Mouse (Mus musculus): ENCODE measurements around the gene Tspyl4. TPM values are rescaled to one million over a fixed set of nuclear protein-coding genes. Genes with fewer than 3 reads are reported as not detected.

Tspyl4 gene
- polyA plus RNA-seq, 2 experiments: 7.5 to 13.8 TPM

GRCm38 (mm10) chr10:34326701-34327100 is 29.5 kb downstream of the Tspyl4 start:
- Histone ChIP-seq H3K9ac (ENCODE audit: low read depth, low read length, severe bottlenecking) (no peak overlapping the region), H3K9me3 (ENCODE audit: control insufficient read depth, low read length) (no peaks in the 10 kb centered on the region), H3K27me3 (ENCODE audit: control insufficient read depth, insufficient read depth, low read length) (no peaks in the 10 kb centered on the region), H3K4me2 (replicated peaks; ENCODE audit: low read depth, low read length, severe bottlenecking) (no peak overlapping the region), H3K27ac (replicated peaks; ENCODE audit: low read depth, low read length) (no peak overlapping the region), H3K36me3 (ENCODE audit: control insufficient read depth, insufficient read depth, low read length) (peaks cover 3% of the 10 kb centered on the region; the same call in 1 of the 2 replicates), H3K4me1 (ENCODE audit: control insufficient read depth, insufficient read depth, low read length) (no peaks in the 10 kb centered on the region), H3K4me3 (replicated peaks; ENCODE audit: low read length) (no peak overlapping the region)
- no peak for TF ChIP-seq POLR2A (IDR thresholded peaks at IDR 0.05; ENCODE audit: borderline replicate concordance, extremely low read depth, insufficient read depth, insufficient read length)
- DNase-seq (ENCODE audit: low spot score): peak; percentile 29
- WGBS: 16% methylated on average over 4 of the region's 4 CpGs
- no peak for ATAC-seq (ENCODE audit: low FRiP score, low read depth)

- Histone ChIP-seq H3K27me3 (ENCODE audit: control insufficient read depth, insufficient read depth, low read length) (no peaks in the 10 kb centered on the region), H3K27ac (replicated peaks; ENCODE audit: low read depth, low read length) (no peak overlapping the region), H3K4me2 (replicated peaks; ENCODE audit: low read depth, low read length, severe bottlenecking) (no peak overlapping the region), H3K9ac (ENCODE audit: low read depth, low read length, severe bottlenecking) (no peak overlapping the region), H3K36me3 (ENCODE audit: control insufficient read depth, insufficient read depth, low read length) (no peaks in the 10 kb centered on the region; the same call in 1 of the 2 replicates), H3K9me3 (ENCODE audit: control insufficient read depth, low read length) (no peaks in the 10 kb centered on the region), H3K4me3 (replicated peaks; ENCODE audit: low read length) (no peak overlapping the region), H3K4me1 (ENCODE audit: control insufficient read depth, insufficient read depth, low read length) (no peaks in the 10 kb centered on the region)
- ATAC-seq (ENCODE audit: low FRiP score, low read depth) (no peak), DNase-seq (ENCODE audit: low spot score) (no peak)
- no peak for TF ChIP-seq POLR2A (IDR thresholded peaks at IDR 0.05; ENCODE audit: borderline replicate concordance, extremely low read depth, insufficient read depth, insufficient read length)
- 62% methylated on average over 5 of the region's 5 CpGs for WGBS
These were observed 29.9 kb downstream of the Tspyl4 start for GRCm38 (mm10) chr10:34327144-34327543.

- DNase-seq (ENCODE audit: low spot score): peak; percentile 78
- H3K4me1 ChIP-seq (ENCODE audit: control insufficient read depth, insufficient read depth, low read length): no peaks in the 10 kb centered on the region
- H3K4me3 ChIP-seq (replicated peaks; ENCODE audit: low read length): no peak overlapping the region
- no peak overlapping the region for H3K9ac ChIP-seq (ENCODE audit: low read depth, low read length, severe bottlenecking)
- H3K27me3 ChIP-seq (ENCODE audit: control insufficient read depth, insufficient read depth, low read length): no peaks in the 10 kb centered on the region
- no peak for TF ChIP-seq POLR2A (IDR thresholded peaks at IDR 0.05; ENCODE audit: borderline replicate concordance, extremely low read depth, insufficient read depth, insufficient read length)
- H3K9me3 ChIP-seq (ENCODE audit: control insufficient read depth, low read length): no peaks in the 10 kb centered on the region
- WGBS: 0% methylated on average over 2 of the region's 2 CpGs
- H3K27ac ChIP-seq (replicated peaks; ENCODE audit: low read depth, low read length): no peak overlapping the region
- peak; percentile 70; the same call in 1 of the 2 replicates for ATAC-seq (ENCODE audit: low FRiP score, low read depth)
- no peaks in the 10 kb centered on the region; the same call in 1 of the 2 replicates for H3K36me3 ChIP-seq (ENCODE audit: control insufficient read depth, insufficient read depth, low read length)
- no peak overlapping the region for H3K4me2 ChIP-seq (replicated peaks; ENCODE audit: low read depth, low read length, severe bottlenecking)
These were observed 31.1 kb downstream of the Tspyl4 start for GRCm38 (mm10) chr10:34328310-34328709.

- ATAC-seq (ENCODE audit: low FRiP score, low read depth): no peak
- Histone ChIP-seq H3K4me3 (replicated peaks; ENCODE audit: low read length) (no peak overlapping the region), H3K4me1 (ENCODE audit: control insufficient read depth, insufficient read depth, low read length) (no peaks in the 10 kb centered on the region), H3K27me3 (ENCODE audit: control insufficient read depth, insufficient read depth, low read length) (no peaks in the 10 kb centered on the region), H3K4me2 (replicated peaks; ENCODE audit: low read depth, low read length, severe bottlenecking) (no peak overlapping the region), H3K36me3 (ENCODE audit: control insufficient read depth, insufficient read depth, low read length) (no peaks in the 10 kb centered on the region), H3K9ac (ENCODE audit: low read depth, low read length, severe bottlenecking) (no peak overlapping the region), H3K27ac (replicated peaks; ENCODE audit: low read depth, low read length) (no peak overlapping the region), H3K9me3 (ENCODE audit: control insufficient read depth, low read length) (no peaks in the 10 kb centered on the region)
- TF ChIP-seq POLR2A (IDR thresholded peaks at IDR 0.05; ENCODE audit: borderline replicate concordance, extremely low read depth, insufficient read depth, insufficient read length): no peak
- DNase-seq (ENCODE audit: low spot score): no peak
- WGBS: 51% methylated on average over 6 of the region's 6 CpGs
These were observed 43.8 kb downstream of the Tspyl4 start for GRCm38 (mm10) chr10:34341014-34341413.

- no peak for ATAC-seq (ENCODE audit: low FRiP score, low read depth)
- Histone ChIP-seq H3K27ac (replicated peaks; ENCODE audit: low read depth, low read length) (no peak overlapping the region), H3K27me3 (ENCODE audit: control insufficient read depth, insufficient read depth, low read length) (no peaks in the 10 kb centered on the region), H3K9me3 (ENCODE audit: control insufficient read depth, low read length) (no peaks in the 10 kb centered on the region), H3K4me2 (replicated peaks; ENCODE audit: low read depth, low read length, severe bottlenecking) (no peak overlapping the region), H3K36me3 (ENCODE audit: control insufficient read depth, insufficient read depth, low read length) (no peaks in the 10 kb centered on the region), H3K4me3 (replicated peaks; ENCODE audit: low read length) (no peak overlapping the region), H3K4me1 (ENCODE audit: control insufficient read depth, insufficient read depth, low read length) (no peaks in the 10 kb centered on the region), H3K9ac (ENCODE audit: low read depth, low read length, severe bottlenecking) (no peak overlapping the region)
- TF ChIP-seq POLR2A (IDR thresholded peaks at IDR 0.05; ENCODE audit: borderline replicate concordance, extremely low read depth, insufficient read depth, insufficient read length): no peak
- WGBS: 55% methylated on average over 1 of the region's 1 CpGs
- no peak for DNase-seq (ENCODE audit: low spot score)
These were observed 44.6 kb downstream of the Tspyl4 start for GRCm38 (mm10) chr10:34341886-34342285.

Other genes with a start within 250 kb of the Tspyl4 start
- gene Calhm5, start 200.9 kb upstream of the Tspyl4 start, polyA plus RNA-seq (2012; rRNA removed): 0.27 and 0.29 TPM in 2 replicates
- gene Calhm5, start 200.9 kb upstream of the Tspyl4 start, polyA plus RNA-seq (2014; fragmentation: Nextera tagmentation; extraction: Ambion mirVana): 0.51 and 0.54 TPM in 2 replicates
- gene Calhm6, start 169.5 kb upstream of the Tspyl4 start, polyA plus RNA-seq (2012; rRNA removed): 1.2 and 1.7 TPM in 2 replicates
- 0.96 and 1.5 TPM in 2 replicates for gene Calhm6, start 169.5 kb upstream of the Tspyl4 start, polyA plus RNA-seq (2014; fragmentation: Nextera tagmentation; extraction: Ambion mirVana)
- 30.8 and 38.8 TPM in 2 replicates for gene Dse, start 89.7 kb upstream of the Tspyl4 start, polyA plus RNA-seq (2012; rRNA removed)
- gene Dse, start 89.7 kb upstream of the Tspyl4 start, polyA plus RNA-seq (2014; fragmentation: Nextera tagmentation; extraction: Ambion mirVana): 49.8 and 50.6 TPM in 2 replicates
- 39.6 and 40.7 TPM in 2 replicates for gene Tspyl1, start 15.3 kb upstream of the Tspyl4 start, polyA plus RNA-seq (2012; rRNA removed)
- gene Tspyl1, start 15.3 kb upstream of the Tspyl4 start, polyA plus RNA-seq (2014; fragmentation: Nextera tagmentation; extraction: Ambion mirVana): 44.4 and 51.5 TPM in 2 replicates
- gene Col10a1, start 92.5 kb downstream of the Tspyl4 start, polyA plus RNA-seq (2012; rRNA removed): 165 and 175 TPM in 2 replicates
- gene Col10a1, start 92.5 kb downstream of the Tspyl4 start, polyA plus RNA-seq (2014; fragmentation: Nextera tagmentation; extraction: Ambion mirVana): 15.7 and 17.6 TPM in 2 replicates
- gene Nt5dc1, start 121.1 kb downstream of the Tspyl4 start, polyA plus RNA-seq (2012; rRNA removed): 5.5 and 6.0 TPM in 2 replicates
- 11.1 and 11.5 TPM in 2 replicates for gene Nt5dc1, start 121.1 kb downstream of the Tspyl4 start, polyA plus RNA-seq (2014; fragmentation: Nextera tagmentation; extraction: Ambion mirVana)
- gene Frk, start 186.0 kb downstream of the Tspyl4 start, polyA plus RNA-seq (2012; rRNA removed): 2.9 and 3.6 TPM in 2 replicates
- gene Frk, start 186.0 kb downstream of the Tspyl4 start, polyA plus RNA-seq (2014; fragmentation: Nextera tagmentation; extraction: Ambion mirVana): 7.4 and 10.9 TPM in 2 replicates

All from limb, embryonic 14.5 days (tissue).